Mouse (Mus musculus): ENCODE data around the gene Txndc11.

GRCm38 (mm10) chr16:11077601-11078201 is 56.7 kb downstream of the Txndc11 start:
- TF ChIP-seq CTCF (IDR thresholded peaks at IDR 0.05; ENCODE audit: control insufficient read depth, insufficient read depth, insufficient read length) (no peak), USF1 (IDR thresholded peaks at IDR 0.05; ENCODE audit: low read depth) (no peak), CEBPB (IDR thresholded peaks at IDR 0.05; ENCODE audit: low read depth) (no peak), MYOG (IDR thresholded peaks at IDR 0.05; ENCODE audit: control insufficient read depth, extremely low read depth, insufficient read length) (no peak), MYOD1 (IDR thresholded peaks at IDR 0.05; ENCODE audit: control insufficient read depth, insufficient read length, low read depth) (no peak), MAX (IDR thresholded peaks at IDR 0.05) (no peak), FOSL1 (IDR thresholded peaks at IDR 0.05; ENCODE audit: insufficient read depth, low read length, poor library complexity, severe bottlenecking) (no peak)
